Mouse (Mus musculus) erythroblast, embryonic 14.5 days (primary cell): ENCODE measurements around the gene Cdkn2c.

Source experiments
- GATA1 ChIP-seq: IDR thresholded peaks from 2 replicates; pipeline ENCODE4 v1.6.1; 2012; ENCODE audit warnings: low read length, inconsistent platforms, mixed read lengths
- TAL1 ChIP-seq: IDR thresholded peaks from 3 replicates; pipeline ENCODE4 v1.6.1; 2012; ENCODE audit warnings: low read length, inconsistent platforms, mixed read lengths

DNA sequence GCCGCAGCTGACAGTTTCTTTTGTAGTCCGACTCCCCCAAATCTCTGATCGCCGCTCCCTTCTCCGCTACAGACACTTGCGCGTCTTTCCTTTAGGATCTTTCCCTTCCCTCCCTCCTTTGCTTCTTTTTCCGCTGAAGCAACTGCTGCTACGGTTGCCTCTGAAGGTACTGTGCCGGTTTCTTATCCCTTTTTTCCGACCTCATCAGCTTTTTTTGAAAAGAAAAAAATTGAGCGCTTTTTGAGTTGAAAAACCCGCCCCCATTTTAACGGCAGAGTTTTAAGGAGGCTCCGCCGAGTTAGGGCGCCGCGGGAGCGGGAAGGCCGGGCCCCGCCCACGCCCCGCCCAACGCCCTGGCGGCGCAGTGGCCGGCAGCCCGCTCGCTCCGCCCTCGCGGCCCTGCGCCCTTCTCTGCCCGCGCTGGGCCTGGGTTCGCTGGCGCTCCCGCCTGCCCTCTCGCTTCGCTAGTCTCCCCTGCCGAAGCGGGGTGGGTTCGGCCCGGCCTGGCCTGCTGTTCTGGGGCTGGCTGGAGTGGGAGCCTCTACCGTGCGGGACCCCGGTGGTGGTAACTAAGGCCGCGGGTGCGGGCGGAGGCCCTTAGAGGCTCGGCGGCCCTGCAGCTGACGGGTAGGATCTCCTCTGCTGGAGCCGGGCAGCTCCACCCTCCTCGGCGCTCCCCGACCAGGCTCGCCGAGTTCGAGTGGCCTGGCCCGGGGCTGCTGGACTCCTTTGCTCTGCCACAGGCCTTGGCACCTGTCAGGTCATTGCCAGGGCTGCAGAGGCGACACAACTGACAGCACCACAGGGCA is at the start of gene Cdkn2c:
- TF ChIP-seq GATA1: no peak
- TF ChIP-seq TAL1: no peak
